Mouse (Mus musculus): ENCODE data around the gene Gm9821. TPM values are rescaled to one million over a fixed set of nuclear protein-coding genes. Genes with fewer than 3 reads are reported as not detected.

Gene Gm9821
- polyA plus RNA-seq, 1 experiment: not detected

DNA sequence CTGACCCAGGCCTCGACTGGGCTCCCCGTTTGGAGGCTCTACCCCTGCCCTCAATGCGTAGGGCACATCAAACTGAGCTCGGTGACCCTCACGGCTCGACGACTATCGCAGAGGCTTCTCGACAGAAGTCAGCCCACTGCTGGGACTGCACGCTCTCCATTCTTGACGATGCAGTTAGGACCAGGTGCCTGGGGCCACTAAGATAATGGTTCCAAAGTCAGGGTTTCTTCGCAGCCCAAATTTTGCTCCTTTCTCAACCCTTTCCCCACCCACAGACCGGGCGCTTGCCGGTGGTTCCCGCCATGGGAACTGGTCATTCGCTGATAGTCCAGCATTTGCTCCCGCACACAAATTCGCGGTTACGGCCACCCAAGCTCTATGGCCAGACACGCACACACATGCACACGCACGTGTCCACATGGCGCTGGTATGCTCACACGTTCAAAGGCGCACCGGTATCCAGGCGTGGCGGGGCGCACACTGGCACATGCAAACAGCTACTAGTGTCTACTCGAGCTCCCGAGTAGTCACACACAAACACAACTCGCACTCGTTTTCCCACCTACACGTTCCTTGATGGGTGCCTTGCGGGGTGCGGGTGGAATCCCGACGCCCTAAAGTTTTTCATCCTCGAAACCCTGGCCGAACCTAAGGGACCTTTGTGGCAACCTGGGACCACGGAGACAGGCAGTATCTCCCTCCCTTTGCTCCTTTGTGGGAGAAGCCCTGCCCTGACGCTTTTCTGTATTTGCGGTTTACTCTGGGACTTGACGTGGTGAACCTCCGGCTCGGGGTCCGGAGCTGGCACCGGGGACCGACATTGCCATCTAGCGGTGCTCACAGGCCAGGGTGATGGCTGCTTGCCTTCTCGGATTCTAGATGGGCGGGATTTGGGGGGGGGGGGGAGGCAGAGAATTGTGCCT lies 21.8 kb upstream of the Gm9821 start:
- Histone ChIP-seq H3K4me1 (ENCODE audit: control insufficient read depth) (peaks cover 38% of the 10 kb centered on the region), H3K27me3 (ENCODE audit: control insufficient read depth) (peaks cover 79% of the 10 kb centered on the region), H3K4me3 (replicated peaks) (peak overlapping the region; percentile 8), H3K36me3 (ENCODE audit: control insufficient read depth) (peaks cover 4% of the 10 kb centered on the region), H3K9me3 (ENCODE audit: control insufficient read depth, low read length) (no peaks in the 10 kb centered on the region; the same call in 1 of the 2 replicates)
- TF ChIP-seq GATA1 (IDR thresholded peaks at IDR 0.05; ENCODE audit: low read length) (no peak), TAL1 (IDR thresholded peaks at IDR 0.05; ENCODE audit: low read length) (no peak)

DNA sequence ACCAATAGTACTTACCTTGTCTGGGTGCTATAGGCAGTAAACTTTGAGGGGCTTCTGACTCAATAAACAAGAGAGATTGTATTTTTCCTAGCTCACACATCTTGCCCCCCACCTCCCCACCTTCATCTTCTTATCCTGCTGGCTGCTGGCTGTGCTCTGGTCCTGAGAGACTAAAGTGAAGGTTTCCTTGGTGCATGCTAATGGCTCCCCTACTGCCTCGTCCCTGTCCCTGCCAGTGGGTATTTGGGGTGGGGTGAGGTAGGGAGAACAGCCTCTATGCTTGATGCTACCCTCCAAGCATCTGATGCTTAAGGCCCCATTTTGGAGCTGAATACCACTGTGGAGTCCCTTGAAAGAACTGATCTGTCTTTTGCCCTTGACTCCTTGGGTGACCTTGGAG lies 20.8 kb upstream of the Gm9821 start:
- peaks cover 38% of the 10 kb centered on the region for H3K4me1 ChIP-seq (ENCODE audit: control insufficient read depth)
- H3K9me3 ChIP-seq (ENCODE audit: control insufficient read depth, low read length): no peaks in the 10 kb centered on the region; the same call in 1 of the 2 replicates
- no peaks in the 10 kb centered on the region for H3K36me3 ChIP-seq (ENCODE audit: control insufficient read depth)
- peaks cover 84% of the 10 kb centered on the region for H3K27me3 ChIP-seq (ENCODE audit: control insufficient read depth)
- no peak for TF ChIP-seq TAL1 (IDR thresholded peaks at IDR 0.05; ENCODE audit: low read length)
- no peak for TF ChIP-seq GATA1 (IDR thresholded peaks at IDR 0.05; ENCODE audit: low read length)
- no peak overlapping the region for H3K4me3 ChIP-seq (replicated peaks)

DNA sequence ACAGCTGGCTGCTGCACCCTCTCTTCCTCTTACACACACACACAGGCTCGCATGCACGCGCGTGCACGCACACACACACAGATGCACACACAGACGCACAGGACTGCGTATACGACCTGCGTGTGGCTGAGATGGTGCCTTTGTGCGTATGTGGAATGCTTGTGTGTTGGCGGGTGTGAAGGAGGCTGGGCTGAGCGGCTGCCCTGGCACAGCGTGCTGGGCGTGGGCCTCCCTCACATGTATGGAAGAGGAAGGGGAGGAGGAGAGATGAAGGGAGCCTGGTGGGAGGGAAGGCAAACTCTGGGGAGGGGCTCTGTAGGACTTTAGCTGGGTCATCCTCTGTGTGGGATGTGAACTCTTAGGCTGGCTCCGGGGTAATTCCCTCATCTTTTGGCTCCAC lies 20.1 kb upstream of the Gm9821 start:
- Histone ChIP-seq H3K9me3 (ENCODE audit: control insufficient read depth, low read length) (no peaks in the 10 kb centered on the region; the same call in 1 of the 2 replicates), H3K4me1 (ENCODE audit: control insufficient read depth) (peaks cover 40% of the 10 kb centered on the region), H3K27me3 (ENCODE audit: control insufficient read depth) (peaks cover 87% of the 10 kb centered on the region), H3K36me3 (ENCODE audit: control insufficient read depth) (no peaks in the 10 kb centered on the region), H3K4me3 (replicated peaks) (no peak overlapping the region)
- TF ChIP-seq GATA1 (IDR thresholded peaks at IDR 0.05; ENCODE audit: low read length): no peak
- no peak for TF ChIP-seq TAL1 (IDR thresholded peaks at IDR 0.05; ENCODE audit: low read length)

DNA sequence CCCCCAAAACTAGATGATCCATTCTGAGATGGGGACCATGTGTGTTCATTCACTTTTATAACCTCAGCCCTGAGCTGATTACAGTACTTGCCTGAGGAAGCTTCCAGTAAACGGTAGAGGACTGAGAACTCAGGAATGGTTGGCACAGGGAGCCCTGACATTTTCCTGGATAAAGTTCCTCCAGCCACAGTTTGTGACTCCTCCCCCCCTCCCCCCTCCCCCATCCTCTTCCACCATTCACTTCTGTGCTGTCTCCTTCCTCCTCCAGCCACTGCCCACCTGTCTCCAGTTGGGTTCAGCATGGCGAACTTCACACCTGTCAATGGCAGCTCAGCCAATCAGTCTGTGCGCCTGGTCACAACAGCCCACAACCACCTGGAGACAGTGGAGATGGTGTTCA lies 18.6 kb upstream of the Gm9821 start, which contains the start of gene Chrm4:
Chrm4 (plus strand) TSS at position 301 of the 400 bp plus-strand sequence.
- Histone ChIP-seq H3K9me3 (ENCODE audit: control insufficient read depth, low read length) (no peaks in the 10 kb centered on the region; the same call in 1 of the 2 replicates), H3K27me3 (ENCODE audit: control insufficient read depth) (peaks cover 87% of the 10 kb centered on the region), H3K36me3 (ENCODE audit: control insufficient read depth) (no peaks in the 10 kb centered on the region), H3K4me1 (ENCODE audit: control insufficient read depth) (peaks cover 45% of the 10 kb centered on the region), H3K4me3 (replicated peaks) (no peak within 1 kb of the TSS)
- TF ChIP-seq TAL1 (IDR thresholded peaks at IDR 0.05; ENCODE audit: low read length) (no peak), GATA1 (IDR thresholded peaks at IDR 0.05; ENCODE audit: low read length) (no peak)

DNA sequence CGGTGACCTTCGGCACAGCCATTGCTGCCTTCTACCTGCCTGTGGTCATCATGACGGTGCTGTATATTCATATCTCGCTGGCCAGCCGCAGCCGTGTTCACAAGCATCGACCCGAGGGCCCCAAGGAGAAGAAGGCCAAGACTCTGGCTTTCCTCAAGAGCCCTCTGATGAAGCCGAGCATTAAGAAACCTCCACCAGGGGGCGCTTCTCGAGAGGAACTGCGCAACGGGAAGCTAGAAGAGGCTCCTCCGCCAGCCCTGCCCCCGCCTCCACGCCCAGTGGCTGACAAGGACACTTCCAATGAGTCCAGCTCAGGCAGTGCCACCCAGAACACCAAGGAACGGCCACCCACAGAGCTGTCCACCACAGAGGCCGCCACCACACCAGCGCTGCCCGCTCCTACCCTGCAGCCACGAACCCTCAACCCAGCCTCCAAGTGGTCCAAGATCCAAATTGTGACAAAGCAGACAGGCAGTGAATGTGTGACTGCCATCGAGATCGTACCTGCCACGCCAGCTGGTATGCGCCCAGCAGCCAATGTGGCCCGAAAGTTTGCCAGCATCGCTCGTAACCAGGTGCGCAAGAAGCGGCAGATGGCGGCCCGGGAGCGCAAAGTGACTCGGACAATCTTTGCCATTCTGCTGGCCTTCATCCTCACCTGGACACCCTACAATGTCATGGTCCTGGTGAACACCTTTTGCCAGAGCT lies 17.5 kb upstream of the Gm9821 start:
- TF ChIP-seq TAL1 (IDR thresholded peaks at IDR 0.05; ENCODE audit: low read length) (no peak), GATA1 (IDR thresholded peaks at IDR 0.05; ENCODE audit: low read length) (no peak)
- H3K9me3 ChIP-seq (ENCODE audit: control insufficient read depth, low read length): no peaks in the 10 kb centered on the region; the same call in 1 of the 2 replicates
- peaks cover 48% of the 10 kb centered on the region for H3K4me1 ChIP-seq (ENCODE audit: control insufficient read depth)
- peaks cover 3% of the 10 kb centered on the region for H3K36me3 ChIP-seq (ENCODE audit: control insufficient read depth)
- H3K4me3 ChIP-seq (replicated peaks): no peak overlapping the region
- H3K27me3 ChIP-seq (ENCODE audit: control insufficient read depth): peaks cover 81% of the 10 kb centered on the region

DNA sequence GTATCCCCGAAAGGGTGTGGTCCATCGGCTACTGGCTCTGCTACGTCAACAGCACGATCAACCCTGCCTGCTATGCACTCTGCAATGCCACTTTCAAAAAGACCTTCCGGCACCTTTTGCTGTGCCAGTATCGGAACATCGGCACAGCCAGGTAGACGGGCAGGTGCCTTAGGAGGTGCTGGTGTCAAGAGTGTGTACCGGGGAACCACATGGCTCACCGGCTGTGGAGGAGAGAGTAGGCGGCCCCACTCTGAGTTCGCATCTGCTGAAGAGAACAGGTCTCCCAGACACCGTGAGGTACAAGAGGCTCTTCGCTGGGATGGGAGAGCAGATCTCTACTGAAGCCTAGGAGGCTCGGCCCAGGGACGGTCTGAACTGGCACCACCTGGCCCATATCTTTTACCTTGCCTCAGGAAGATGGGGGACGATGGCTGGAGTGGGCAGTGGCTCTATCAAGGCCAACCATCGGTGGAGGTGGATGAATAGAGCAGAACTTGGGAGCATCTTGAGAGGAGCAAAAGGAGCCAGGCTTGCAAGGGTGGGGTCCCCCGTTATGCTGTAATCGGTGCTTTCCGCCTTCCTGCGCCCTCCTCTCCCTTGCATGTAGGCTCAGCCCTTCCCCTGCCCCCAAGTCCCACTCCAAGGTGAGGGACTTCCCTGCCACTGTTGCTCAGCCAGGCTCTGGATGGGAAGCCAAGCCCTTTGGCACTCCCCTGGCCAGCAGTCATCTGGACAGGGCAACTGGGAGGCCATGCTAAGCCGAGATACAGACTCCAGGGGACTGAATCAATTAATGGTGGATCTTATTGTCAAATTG lies 16.8 kb upstream of the Gm9821 start:
- Histone ChIP-seq H3K4me3 (replicated peaks) (no peak overlapping the region), H3K4me1 (ENCODE audit: control insufficient read depth) (peaks cover 46% of the 10 kb centered on the region), H3K36me3 (ENCODE audit: control insufficient read depth) (peaks cover 10% of the 10 kb centered on the region), H3K27me3 (ENCODE audit: control insufficient read depth) (peaks cover 73% of the 10 kb centered on the region), H3K9me3 (ENCODE audit: control insufficient read depth, low read length) (no peaks in the 10 kb centered on the region; the same call in 1 of the 2 replicates)
- no peak for TF ChIP-seq GATA1 (IDR thresholded peaks at IDR 0.05; ENCODE audit: low read length)
- TF ChIP-seq TAL1 (IDR thresholded peaks at IDR 0.05; ENCODE audit: low read length): no peak

DNA sequence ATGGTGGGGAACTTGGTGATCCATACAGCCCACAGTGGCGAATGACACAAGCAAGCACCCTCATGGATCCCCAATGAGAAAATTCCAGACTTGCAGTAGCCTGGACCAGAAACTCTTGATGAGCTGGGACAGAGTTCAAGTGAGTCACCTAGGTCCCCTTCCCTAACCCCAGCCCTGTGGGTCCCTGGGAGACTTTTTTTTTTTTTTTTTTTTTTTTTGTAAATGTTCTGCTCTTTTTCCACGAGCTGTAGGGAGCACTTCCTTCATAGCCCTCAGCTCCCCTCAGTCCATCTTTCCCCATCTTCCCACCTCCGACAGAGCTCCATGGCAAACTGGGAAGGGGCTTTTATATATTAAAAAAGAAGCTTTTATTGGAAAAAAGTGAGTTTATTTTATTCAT lies 16.0 kb upstream of the Gm9821 start:
- peaks cover 45% of the 10 kb centered on the region for H3K4me1 ChIP-seq (ENCODE audit: control insufficient read depth)
- TF ChIP-seq TAL1 (IDR thresholded peaks at IDR 0.05; ENCODE audit: low read length) (no peak), GATA1 (IDR thresholded peaks at IDR 0.05; ENCODE audit: low read length) (no peak)
- H3K4me3 ChIP-seq (replicated peaks): no peak overlapping the region
- H3K9me3 ChIP-seq (ENCODE audit: control insufficient read depth, low read length): no peaks in the 10 kb centered on the region
- peaks cover 18% of the 10 kb centered on the region for H3K36me3 ChIP-seq (ENCODE audit: control insufficient read depth)
- peaks cover 66% of the 10 kb centered on the region for H3K27me3 ChIP-seq (ENCODE audit: control insufficient read depth)

DNA sequence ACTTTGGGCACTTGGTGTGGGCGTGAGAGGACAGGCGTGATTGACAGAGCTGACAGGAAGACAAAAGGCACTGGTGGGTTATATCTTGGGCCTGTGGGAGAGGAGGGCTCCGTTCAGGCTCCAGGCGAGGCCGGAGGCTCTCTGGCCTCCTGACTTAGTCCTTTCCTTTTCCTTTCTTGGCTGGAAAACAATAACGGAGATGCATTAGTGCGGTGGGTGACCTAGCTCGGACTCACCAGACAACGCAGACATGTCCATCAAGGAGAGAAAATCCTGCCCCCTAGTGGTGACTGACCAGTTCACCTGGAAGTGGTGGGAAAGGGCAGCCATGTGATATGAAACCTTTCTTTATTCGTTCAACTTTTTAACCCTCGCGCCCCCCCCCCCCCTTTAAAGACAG lies 15.6 kb upstream of the Gm9821 start:
- H3K27me3 ChIP-seq (ENCODE audit: control insufficient read depth): peaks cover 61% of the 10 kb centered on the region

More for the DNA sequence above, 15.6 kb upstream of the Gm9821 start:
- TF ChIP-seq GATA1 (IDR thresholded peaks at IDR 0.05; ENCODE audit: low read length) (no peak), TAL1 (IDR thresholded peaks at IDR 0.05; ENCODE audit: low read length) (no peak)
- peaks cover 45% of the 10 kb centered on the region for H3K4me1 ChIP-seq (ENCODE audit: control insufficient read depth)
- H3K36me3 ChIP-seq (ENCODE audit: control insufficient read depth): peaks cover 22% of the 10 kb centered on the region
- no peak overlapping the region for H3K4me3 ChIP-seq (replicated peaks)
- H3K9me3 ChIP-seq (ENCODE audit: control insufficient read depth, low read length): no peaks in the 10 kb centered on the region
